Mouse (Mus musculus): ENCODE measurements at regions not wholly inside any gene's neighbourhood (a gene's known extent, or its start where the extent isn't known, plus 50 kb on each side); places are given as distances from the start of the nearest gene placed in this dataset.

GRCm38 (mm10) chr7:75923951-75924467, 75.9 kb downstream of the Klhl25 start:
- in situ Hi-C loops (cut with MboI, MseI): loop anchor here (10.0 kb wide), 1 partner anchor 1031 kb away; no protein-coding TSS in a partner anchor

DNA sequence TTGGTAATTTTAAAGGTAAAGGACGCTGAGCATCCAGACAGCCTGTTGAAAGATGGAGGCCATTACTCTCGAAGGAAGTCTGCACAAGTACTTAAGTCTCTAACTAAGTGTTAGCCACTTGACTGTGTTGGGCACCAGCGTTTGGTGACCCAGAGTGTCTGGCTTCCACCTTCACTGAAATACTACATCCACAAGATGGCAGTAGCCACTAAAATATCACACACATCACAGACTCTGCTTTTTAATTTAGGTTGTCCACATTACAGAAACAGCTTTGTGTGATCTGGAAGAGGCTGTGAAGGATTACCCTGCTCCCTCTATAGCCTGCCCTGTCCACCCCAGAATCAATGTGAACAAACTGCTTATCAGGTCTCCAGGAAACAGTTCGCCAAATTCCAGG, 79.4 kb downstream of the Klhl25 start:
- in situ Hi-C loops (cut with MboI, MseI): loop anchor here (10.0 kb wide), 1 partner anchor 1027 kb away; no protein-coding TSS in a partner anchor

DNA sequence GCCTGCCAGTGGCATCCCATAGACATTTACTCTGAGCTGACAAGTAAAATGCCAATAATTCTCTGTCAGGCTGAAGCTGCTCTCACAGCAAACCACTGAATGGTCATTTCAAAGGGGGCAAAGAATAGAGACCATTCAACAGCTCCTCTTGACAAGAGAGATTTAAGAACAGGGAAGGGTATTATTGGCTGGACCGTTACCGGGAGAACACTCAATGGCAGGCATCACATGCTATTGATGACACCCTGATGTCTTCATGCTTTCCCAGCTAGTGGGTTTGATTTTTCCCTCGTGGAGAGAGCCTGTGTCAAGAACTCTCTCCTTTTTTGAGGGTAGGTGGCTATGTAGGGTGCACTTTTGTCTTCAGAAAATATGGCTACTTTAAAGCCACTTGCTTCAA, 95.7 kb downstream of the Klhl25 start:
- in situ Hi-C loops (cut with MboI, MseI): no loop called here

DNA sequence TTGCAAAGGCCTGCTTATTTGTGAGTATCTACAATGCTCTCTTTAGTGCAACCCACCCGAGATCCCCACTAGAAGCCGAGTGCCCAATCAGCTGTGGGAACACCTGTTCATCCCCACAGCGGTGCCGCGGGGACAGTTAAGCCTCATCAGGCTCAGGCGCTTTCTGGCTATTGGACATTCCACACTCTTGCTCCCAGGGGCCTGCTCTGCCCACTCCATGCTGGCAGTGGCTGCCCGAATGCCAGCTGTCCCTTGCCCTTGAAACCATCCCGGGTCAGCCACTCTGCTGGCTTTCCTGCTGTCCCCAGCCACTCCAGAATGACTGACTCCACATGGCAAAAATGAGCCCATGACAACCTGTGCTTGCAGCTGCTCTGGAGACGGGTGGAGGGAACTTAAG, 107.6 kb downstream of the Klhl25 start:
- in situ Hi-C loops (cut with MboI, MseI): no loop called here

DNA sequence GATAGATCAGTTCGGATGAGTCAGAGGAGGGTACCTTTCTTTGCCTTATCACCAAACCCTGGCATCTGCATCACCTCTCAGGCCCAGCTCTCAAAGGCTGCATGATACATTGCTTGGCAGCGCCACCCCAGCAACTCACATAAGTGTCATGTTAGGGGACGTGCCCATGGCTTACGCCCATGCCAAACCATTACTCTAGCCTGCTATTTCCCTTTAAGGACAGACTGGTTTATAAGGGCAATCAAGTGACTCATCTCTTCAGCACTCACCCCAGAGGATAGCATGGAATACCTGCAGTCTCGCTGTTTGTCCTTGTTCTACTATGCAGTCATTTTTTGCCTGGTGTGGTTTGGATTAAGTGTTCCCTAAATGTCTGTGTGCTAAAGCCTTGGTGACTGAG, 109.3 kb downstream of the Klhl25 start:
- in situ Hi-C loops (cut with MboI, MseI): no loop called here

GRCm38 (mm10) chr7:75959903-75960620, 112.0 kb downstream of the Klhl25 start:
- in situ Hi-C loops (cut with MboI, MseI): no loop called here

GRCm38 (mm10) chr7:75968177-75968576, 120.1 kb downstream of the Klhl25 start:
- in situ Hi-C loops (cut with MboI, MseI): loop anchor here (5.0 kb wide), 1 partner anchor 34 kb away; no protein-coding TSS in a partner anchor

DNA sequence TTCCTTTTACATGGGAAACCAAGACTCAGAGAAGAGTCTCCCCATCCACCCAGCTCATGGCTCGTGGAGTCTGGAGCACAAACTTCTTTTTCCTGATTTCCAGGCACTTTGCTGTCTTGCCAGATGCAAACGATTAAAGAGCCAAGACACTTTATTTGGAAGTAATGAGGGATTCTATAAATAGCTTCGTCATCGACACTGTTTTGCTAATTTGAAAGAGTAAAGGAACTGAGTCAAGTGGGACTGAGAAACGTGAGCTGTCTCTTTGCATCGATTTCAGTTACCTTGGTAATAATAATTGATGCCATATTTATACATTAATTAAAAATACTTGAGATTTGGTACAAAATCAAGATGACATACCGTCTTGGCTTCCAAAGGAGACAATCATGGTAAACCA, 122.8 kb downstream of the Klhl25 start:
- in situ Hi-C loops (cut with MboI, MseI): no loop called here

- in situ Hi-C loops (cut with MboI, MseI): no loop called here
Observed at GRCm38 (mm10) chr7:75971706-75972105, 123.6 kb downstream of the Klhl25 start.

DNA sequence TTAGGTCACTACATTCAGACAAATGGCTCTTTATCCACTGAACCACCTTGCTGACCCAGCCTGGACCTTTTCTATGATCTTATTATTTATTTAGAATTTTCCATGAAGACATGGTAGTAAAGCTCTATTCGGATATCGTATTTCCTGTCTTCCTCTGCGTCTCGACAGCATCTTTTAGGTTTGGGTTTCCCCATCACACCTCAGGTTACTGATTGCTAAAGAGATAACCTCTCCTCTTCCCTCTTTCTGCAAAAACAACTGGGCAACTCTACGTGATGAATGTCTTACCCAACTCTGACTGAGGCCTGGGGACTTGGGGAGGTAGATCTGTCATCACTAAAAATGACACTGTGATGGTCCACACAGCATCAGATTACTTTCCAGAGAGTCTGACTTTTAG, 133.4 kb downstream of the Klhl25 start:
- in situ Hi-C loops (cut with MboI, MseI): no loop called here

DNA sequence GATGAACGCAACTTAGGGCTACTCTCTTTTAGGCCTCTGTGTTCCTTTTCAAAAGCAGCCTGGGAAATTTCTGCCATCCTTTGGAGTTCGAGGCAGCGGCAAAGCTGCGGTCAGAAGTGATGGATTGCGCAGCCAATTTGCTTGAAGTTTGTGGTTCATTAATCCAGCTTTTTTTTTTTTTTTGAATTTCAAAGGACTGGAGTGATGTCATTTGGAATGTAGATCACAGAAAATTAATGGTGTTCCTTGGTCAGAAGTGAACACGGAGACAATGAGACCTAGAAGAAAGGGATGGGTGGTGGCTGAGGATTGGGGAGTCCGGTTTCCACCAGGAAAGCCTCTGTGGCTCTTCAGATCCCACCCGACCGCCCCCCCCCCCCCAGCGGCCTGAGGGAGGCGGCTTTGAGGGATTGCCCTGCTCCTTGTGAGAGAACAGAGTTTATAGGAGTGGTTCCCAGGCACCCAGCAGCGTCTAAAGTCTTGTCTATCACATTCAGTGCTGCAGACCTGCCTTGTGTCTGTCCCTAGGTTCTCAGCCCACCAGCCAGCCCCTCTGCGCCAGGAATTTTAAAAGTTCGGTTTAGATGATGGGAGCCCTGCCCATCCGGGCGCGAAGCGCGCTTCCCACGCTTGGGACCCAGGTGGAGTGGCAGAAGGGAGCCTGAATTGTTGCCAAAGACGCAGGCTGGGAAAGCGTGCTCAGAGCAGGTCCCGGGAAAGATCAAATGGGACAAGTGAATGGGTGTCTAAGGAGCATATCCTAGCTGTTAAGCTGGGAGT, 135.1 kb downstream of the Klhl25 start:
- in situ Hi-C loops (cut with MboI, MseI): no loop called here

- in situ Hi-C loops (cut with MboI, MseI): no loop called here
Observed at GRCm38 (mm10) chr7:75983809-75984171, 135.7 kb downstream of the Klhl25 start.

DNA sequence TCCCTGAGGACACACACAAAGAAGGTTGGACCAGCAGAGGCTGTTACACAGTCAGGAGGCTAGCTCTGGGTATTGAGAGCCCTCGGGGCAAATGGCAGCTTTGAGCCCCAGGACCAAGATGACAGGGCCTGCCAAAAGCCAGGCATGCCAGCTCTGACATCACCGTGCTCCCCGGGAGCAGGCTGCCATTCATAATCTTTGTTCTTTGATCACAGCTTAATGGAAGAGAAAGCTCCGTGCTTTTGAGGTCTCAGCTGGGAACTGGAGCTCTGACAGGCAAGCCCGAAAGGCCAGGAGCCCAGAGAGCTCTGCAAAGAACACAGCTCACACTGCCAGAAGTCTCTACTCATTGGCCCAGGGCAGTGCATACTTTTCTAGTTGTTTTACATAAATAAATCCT, 150.7 kb downstream of the Klhl25 start:
- in situ Hi-C loops (cut with MboI, MseI): no loop called here

GRCm38 (mm10) chr7:75999324-75999907, 151.3 kb downstream of the Klhl25 start:
- in situ Hi-C loops (cut with MboI, MseI): no loop called here

DNA sequence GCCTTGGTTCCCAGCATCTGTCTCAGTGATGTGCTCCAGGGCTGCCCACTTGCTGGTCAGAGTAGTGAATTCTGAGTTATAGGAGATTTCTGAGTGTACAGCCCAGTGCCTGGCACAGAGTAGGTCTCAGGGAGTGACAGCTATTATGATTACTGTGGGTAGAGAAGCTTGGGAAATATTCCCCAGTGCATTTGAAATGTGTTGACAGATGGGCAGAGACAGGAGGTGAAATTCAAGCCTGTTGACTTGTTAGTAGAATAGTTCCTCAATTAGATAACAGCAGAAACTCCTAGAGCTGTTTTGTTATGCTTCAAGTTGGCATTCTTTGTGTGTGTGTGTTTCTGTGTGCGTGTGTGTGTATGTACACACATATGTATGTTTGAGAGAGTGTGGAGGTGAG, 152.9 kb downstream of the Klhl25 start:
- in situ Hi-C loops (cut with MboI, MseI): loop anchor here (5.0 kb wide), 1 partner anchor 34 kb away; no protein-coding TSS in a partner anchor

GRCm38 (mm10) chr7:76008226-76008625, 160.1 kb downstream of the Klhl25 start:
- in situ Hi-C loops (cut with MboI, MseI): no loop called here

DNA sequence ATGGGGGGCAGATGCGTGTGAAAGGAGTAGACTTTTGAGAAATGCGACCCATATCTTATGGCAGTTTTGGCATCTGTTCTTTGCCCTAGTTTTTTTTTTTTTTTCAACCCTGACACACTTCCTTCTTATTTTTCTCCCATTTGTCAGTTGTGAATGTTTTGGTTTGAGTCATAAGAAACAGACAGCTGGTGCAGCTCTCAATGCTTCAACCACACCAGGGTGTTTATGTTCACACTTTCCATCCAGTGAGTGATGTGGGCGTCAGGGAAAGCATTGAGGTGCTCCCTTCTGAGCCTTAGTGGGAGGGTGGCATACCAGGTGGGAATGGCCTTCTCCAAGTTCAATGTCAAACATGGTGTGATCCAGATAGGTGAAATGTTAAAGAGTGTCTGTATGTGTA, 181.9 kb upstream of the Agbl1 start:
- in situ Hi-C loops (cut with MboI, MseI): no loop called here

GRCm38 (mm10) chr7:76049342-76049741, 180.3 kb upstream of the Agbl1 start:
- in situ Hi-C loops (cut with MboI, MseI): no loop called here

DNA sequence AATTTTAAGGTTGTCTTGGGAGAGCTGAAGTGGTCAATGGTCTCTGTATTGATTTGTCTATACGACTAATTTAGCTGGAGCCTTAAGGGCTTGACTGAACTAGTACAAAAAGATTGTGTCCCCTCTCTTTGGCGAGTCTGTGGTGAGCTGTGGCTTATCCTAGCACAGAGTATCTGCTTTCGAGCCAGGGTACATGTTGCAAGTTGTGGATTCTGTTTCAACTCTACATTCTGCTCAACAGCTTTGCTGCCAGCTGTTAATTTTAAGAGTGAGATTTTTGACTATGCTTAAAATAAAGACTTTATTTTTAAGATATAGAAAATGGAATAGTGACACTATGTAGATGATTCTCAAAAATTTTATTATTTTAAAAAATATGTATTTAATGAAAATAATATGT, 175.8 kb upstream of the Agbl1 start:
- in situ Hi-C loops (cut with MboI, MseI): loop anchor here (10.0 kb wide), 1 partner anchor 1361 kb away; no protein-coding TSS in a partner anchor

DNA sequence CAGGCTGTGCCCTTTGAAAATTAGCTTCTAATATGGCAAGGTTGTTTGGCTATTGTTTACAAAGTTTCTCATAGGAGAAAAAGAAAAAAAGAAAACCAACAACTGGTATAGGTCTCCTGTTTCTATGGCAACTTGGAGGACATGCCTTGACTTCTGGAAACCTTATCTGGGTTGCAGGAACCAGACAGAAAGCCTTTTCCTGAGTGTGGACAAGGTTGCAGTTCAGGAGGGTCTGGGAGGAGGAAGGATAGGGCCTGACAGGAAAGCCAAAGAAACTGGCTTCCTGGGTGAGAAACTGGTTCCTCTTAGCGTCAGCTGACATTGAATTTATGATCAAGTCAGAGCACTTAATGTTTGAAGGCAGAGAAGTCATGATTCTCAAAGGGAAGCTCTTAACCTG, 130.5 kb upstream of the Agbl1 start:
- in situ Hi-C loops (cut with MboI, MseI): no loop called here

GRCm38 (mm10) chr7:76121242-76121844, 108.3 kb upstream of the Agbl1 start:
- in situ Hi-C loops (cut with MboI, MseI): no loop called here

DNA sequence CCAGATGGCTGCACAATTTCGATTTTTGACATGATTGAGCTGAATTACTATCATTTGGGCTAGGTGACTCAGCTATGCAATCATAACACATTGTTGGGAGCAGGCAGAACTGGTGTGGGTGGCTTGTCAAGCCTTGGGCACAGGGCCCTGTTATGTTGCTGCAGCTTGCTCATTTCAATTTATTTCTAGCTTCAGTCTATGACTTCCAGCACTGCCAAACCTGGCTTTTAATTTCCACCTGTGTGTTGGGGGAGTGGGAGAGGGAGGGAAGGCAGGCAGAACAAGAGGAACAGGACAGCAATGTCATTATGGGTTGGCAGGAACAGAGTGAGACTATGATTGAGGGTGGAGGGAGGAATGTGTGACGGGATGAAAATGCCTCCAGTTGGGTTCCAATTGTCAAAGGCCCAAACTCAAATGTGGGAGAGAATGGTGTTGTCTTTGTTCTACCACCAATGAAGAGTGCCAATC, 102.0 kb upstream of the Agbl1 start:
- in situ Hi-C loops (cut with MboI, MseI): no loop called here
